8 mouse cellular contexts compared by ENCODE assay signal in the genomic region with DNA sequence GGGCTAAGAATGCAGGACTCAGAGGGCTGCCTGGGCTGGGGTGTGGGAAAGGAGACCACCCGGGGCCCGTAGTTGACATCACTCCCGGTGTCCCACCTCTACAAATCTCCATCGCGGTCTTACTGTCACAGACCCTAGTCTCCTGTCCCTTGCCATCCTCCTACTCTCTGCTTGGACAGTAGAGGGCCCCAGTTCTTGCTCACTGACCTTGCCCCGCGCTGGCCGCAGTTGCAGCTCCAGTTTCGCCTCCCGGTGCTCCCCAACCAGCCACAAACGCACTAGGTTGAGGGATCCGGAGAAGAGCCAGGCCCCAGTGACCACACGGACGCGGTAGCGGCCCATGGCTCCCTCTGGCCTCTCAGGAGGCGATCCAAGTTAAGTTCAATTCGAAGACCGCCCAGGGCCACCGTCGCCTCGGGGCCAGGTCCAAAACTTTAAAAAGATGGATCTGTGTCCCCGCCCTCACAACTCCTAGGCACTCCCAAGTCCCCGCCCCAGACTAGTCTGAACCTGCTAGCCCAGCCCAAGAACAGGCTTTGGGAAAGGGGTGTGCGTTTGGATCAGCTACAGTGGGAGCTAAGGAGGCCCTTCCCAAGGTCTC. TPM values are rescaled to one million over a fixed set of nuclear protein-coding genes. Genes with fewer than 3 reads are reported as not detected.
A peak's percentile ranks its signal among the peaks of the same experiment; 100 is the strongest.
DNase-seq lines count a peak whose midpoint lies in the region; ATAC-seq and TF ChIP-seq lines count a peak whose summit lies in the region.

A gene (minus strand): TSS at position 423 of the 601 bp plus-strand sequence.

- no peaks in the 10 kb centered on the region for H3K9me3 ChIP-seq in forebrain, embryonic 16.5 days (ENCODE audit: control insufficient read depth, low read length)
- H3K9me3 ChIP-seq in hindbrain, postnatal 0 days (ENCODE audit: low read length), result no peaks in the 10 kb centered on the region
- no peaks in the 10 kb centered on the region for H3K9me3 ChIP-seq in liver, embryonic 14.5 days (ENCODE audit: control insufficient read depth, low read length)
- H3K9me3 ChIP-seq in neural tube, embryonic 13.5 days, result no peaks in the 10 kb centered on the region

- H3K4me2 ChIP-seq in forebrain, embryonic 16.5 days (ENCODE audit: low read length), result peak within 1 kb of the TSS; percentile 17; the same call in 1 of the 2 replicates
- peak within 1 kb of the TSS; percentile 45 for H3K4me2 ChIP-seq in hindbrain, postnatal 0 days (ENCODE audit: low read depth, low read length)
- peak within 1 kb of the TSS; percentile 36 for H3K4me2 ChIP-seq in liver, embryonic 14.5 days (ENCODE audit: low read depth)
- peak within 1 kb of the TSS; percentile 46 for H3K4me2 ChIP-seq in neural tube, embryonic 13.5 days

- no peak within 1 kb of the TSS for H3K9ac ChIP-seq in forebrain, embryonic 16.5 days (replicated peaks; ENCODE audit: low read depth, low read length)
- H3K9ac ChIP-seq in hindbrain, postnatal 0 days (replicated peaks; ENCODE audit: low read length), result no peak within 1 kb of the TSS
- H3K9ac ChIP-seq in liver, embryonic 14.5 days (replicated peaks), result no peak within 1 kb of the TSS; the same call in 1 of the 2 replicates
- H3K9ac ChIP-seq in neural tube, embryonic 13.5 days, result peak within 1 kb of the TSS; percentile 45; the same call in 1 of the 2 replicates

- no peak for TF ChIP-seq CTCF in spleen, adult 2 months (IDR thresholded peaks at IDR 0.05; ENCODE audit: extremely low read depth, insufficient read depth, insufficient read length, insufficient replicate concordance)
- peak; percentile 56 for TF ChIP-seq CTCF in hindbrain, postnatal 0 days (IDR thresholded peaks at IDR 0.05; ENCODE audit: low read depth)
- peak; percentile 35; the same call in 1 of the 2 replicates for TF ChIP-seq CTCF in liver, embryonic 14.5 days (IDR thresholded peaks at IDR 0.05; ENCODE audit: low read depth)

- ATAC-seq in forebrain, embryonic 16.5 days, result no peak
- no peak for ATAC-seq in hindbrain, postnatal 0 days
- ATAC-seq in liver, embryonic 14.5 days (ENCODE audit: insufficient read depth), result no peak
- ATAC-seq in neural tube, embryonic 13.5 days (ENCODE audit: low read depth), result no peak

- no peak for DNase-seq in spleen, adult 2 months (ENCODE audit: low read depth in 1 of 2, low spot score in 2 of 2)
- DNase-seq in spleen, postnatal 10 days (ENCODE audit: low spot score in 2 of 2), result no peak
- peak; percentile 28 for DNase-seq in hindbrain, postnatal 0 days (ENCODE audit: low spot score)
- DNase-seq in liver, embryonic 14.5 days (ENCODE audit: low read depth in 3 of 3, low spot score in 3 of 3), result no peak
- DNase-seq in thymus, postnatal 14 days, result no peak
- DNase-seq in thymus, postnatal 0 days (ENCODE audit: low spot score), result no peak

- peak within 1 kb of the TSS; percentile 22; the same call in 1 of the 2 replicates for H3K4me3 ChIP-seq in spleen, adult 2 months (ENCODE audit: extremely low read depth, insufficient read depth, insufficient read length)
- no peak within 1 kb of the TSS; the same call in 1 of the 2 replicates for H3K4me3 ChIP-seq in forebrain, embryonic 16.5 days (replicated peaks; ENCODE audit: low read length)
- H3K4me3 ChIP-seq in hindbrain, postnatal 0 days (ENCODE audit: low read length), result peak within 1 kb of the TSS; percentile 23
- peak within 1 kb of the TSS; percentile 25 to 26; a peak in 2 of 4 replicates for H3K4me3 ChIP-seq in liver, embryonic 14.5 days (ENCODE audit: insufficient read depth in 1 of 2, low read depth in 2 of 2, low read length in 2 of 2)
- peak within 1 kb of the TSS; percentile 22 for H3K4me3 ChIP-seq in neural tube, embryonic 13.5 days

- no peak for TF ChIP-seq POLR2A in spleen, adult 2 months (IDR thresholded peaks at IDR 0.05; ENCODE audit: low read depth, low read length)

- no peak within 1 kb of the TSS for H3K27ac ChIP-seq in spleen, adult 2 months (ENCODE audit: insufficient read depth, low read length)
- no peak within 1 kb of the TSS for H3K27ac ChIP-seq in forebrain, embryonic 16.5 days (ENCODE audit: low read length)
- no peak within 1 kb of the TSS for H3K27ac ChIP-seq in hindbrain, postnatal 0 days
- H3K27ac ChIP-seq in liver, embryonic 14.5 days, result no peak within 1 kb of the TSS
- H3K27ac ChIP-seq in neural tube, embryonic 13.5 days (replicated peaks), result no peak within 1 kb of the TSS

- 21% methylated on average over 25 of the region's 25 CpGs for WGBS in spleen, adult 2 months
- under 1% methylated on average over 25 of the region's 25 CpGs for WGBS in forebrain, embryonic 16.5 days
- WGBS in hindbrain, postnatal 0 days, result 1% methylated on average over 25 of the region's 25 CpGs
- WGBS in liver, embryonic 14.5 days (ENCODE audit: insufficient replicate concordance), result 5% methylated on average over 25 of the region's 25 CpGs
- 2% methylated on average over 25 of the region's 25 CpGs for WGBS in neural tube, embryonic 13.5 days

- peaks cover 7% of the 10 kb centered on the region for H3K27me3 ChIP-seq in spleen, adult 2 months (ENCODE audit: control insufficient read depth, insufficient read depth, low read length)
- H3K27me3 ChIP-seq in forebrain, embryonic 16.5 days (replicated peaks; ENCODE audit: control insufficient read depth, insufficient read depth, low read length), result peaks cover 34% of the 10 kb centered on the region
- peaks cover 21% of the 10 kb centered on the region for H3K27me3 ChIP-seq in hindbrain, postnatal 0 days (ENCODE audit: insufficient read depth, low read length)
- H3K27me3 ChIP-seq in liver, embryonic 14.5 days (ENCODE audit: control insufficient read depth, insufficient read depth, low read length), result peaks cover 30% of the 10 kb centered on the region
- peaks cover 69% of the 10 kb centered on the region for H3K27me3 ChIP-seq in neural tube, embryonic 13.5 days

- no peaks in the 10 kb centered on the region for H3K36me3 ChIP-seq in spleen, adult 2 months (ENCODE audit: control insufficient read depth, insufficient read depth, low read length)
- H3K36me3 ChIP-seq in forebrain, embryonic 16.5 days (ENCODE audit: control insufficient read depth, insufficient read depth), result no peaks in the 10 kb centered on the region
- no peaks in the 10 kb centered on the region for H3K36me3 ChIP-seq in hindbrain, postnatal 0 days (ENCODE audit: insufficient read depth, low read length)
- no peaks in the 10 kb centered on the region for H3K36me3 ChIP-seq in liver, embryonic 14.5 days (replicated peaks; ENCODE audit: control insufficient read depth, insufficient read depth, low read depth)
- no peaks in the 10 kb centered on the region for H3K36me3 ChIP-seq in neural tube, embryonic 13.5 days

- H3K4me1 ChIP-seq in spleen, adult 2 months (ENCODE audit: control insufficient read depth, insufficient read depth, insufficient read length), result peaks cover 4% of the 10 kb centered on the region; the same call in 1 of the 2 replicates
- peaks cover 4% of the 10 kb centered on the region; the same call in 1 of the 2 replicates for H3K4me1 ChIP-seq in forebrain, embryonic 16.5 days (replicated peaks; ENCODE audit: control insufficient read depth, insufficient read depth, low read length)
- no peaks in the 10 kb centered on the region for H3K4me1 ChIP-seq in hindbrain, postnatal 0 days (ENCODE audit: insufficient read depth, low read length)
- H3K4me1 ChIP-seq in liver, embryonic 14.5 days (replicated peaks; ENCODE audit: control insufficient read depth in 2 of 2, insufficient read depth in 2 of 2, low read length in 1 of 2), result 0 out of 4 replicates have a peak, but pooled peaks cover 0 to 2% of the 10 kb centered on the region in 2 experiments
- H3K4me1 ChIP-seq in neural tube, embryonic 13.5 days (replicated peaks), result peaks cover 10% of the 10 kb centered on the region; the same call in 1 of the 2 replicates

- no peak for TF ChIP-seq EP300 in liver, embryonic 14.5 days (IDR thresholded peaks at IDR 0.05; ENCODE audit: low read depth)

RNA-seq across cellular contexts. Expression of the gene that starts here (rescaled TPM):
- polyA plus RNA-seq in spleen, adult 2 months (2012; rRNA removed), result 21.1 and 21.4 TPM in 2 replicates
- 0.42 and 0.82 TPM in 2 replicates for polyA plus RNA-seq in forebrain, embryonic 16.5 days (2015; fragmentation: Nextera tagmentation; extraction: Ambion mirVana)
- total RNA-seq in hindbrain, postnatal 0 days (2014; rRNA removed), result 0.16 and 0.36 TPM in 2 replicates
- 0.32 and 0.49 TPM in 2 replicates for polyA plus RNA-seq in hindbrain, postnatal 0 days (2015; fragmentation: Nextera tagmentation; extraction: Ambion mirVana)
- polyA plus RNA-seq in liver, embryonic 14.5 days (2012; rRNA removed), result 9.9 and 11.2 TPM in 2 replicates
- polyA plus RNA-seq in liver, embryonic 14.5 days (2014; fragmentation: Nextera tagmentation; extraction: Ambion mirVana), result 13.6 and 16.9 TPM in 2 replicates
- polyA plus RNA-seq in neural tube, embryonic 13.5 days (2015; fragmentation: Nextera tagmentation; extraction: Ambion mirVana), result 2.5 and 2.6 TPM in 2 replicates
- polyA plus RNA-seq in thymus, postnatal 0 days (2015; fragmentation: Nextera tagmentation; extraction: Ambion mirVana), result 0.54 and 0.61 TPM in 2 replicates

Comparison
In these comparisons a context has a peak if more than half of its experiments do, and no peak if none do; other contexts are left out.
1. Peak in DNase-seq, H3K4me3 ChIP-seq and H3K4me2 ChIP-seq in hindbrain, postnatal 0 days; RNA of the gene not detected or under 1 TPM.